Mouse (Mus musculus): Measurements from ENCODE around the gene Cdr1. TPM values are rescaled to one million over a fixed set of nuclear protein-coding genes. Genes with fewer than 3 reads are reported as not detected.

Gene Cdr1
- not detected in 2 replicates for polyA plus RNA-seq (2014; fragmentation: Nextera tagmentation; extraction: Ambion mirVana)

DNA sequence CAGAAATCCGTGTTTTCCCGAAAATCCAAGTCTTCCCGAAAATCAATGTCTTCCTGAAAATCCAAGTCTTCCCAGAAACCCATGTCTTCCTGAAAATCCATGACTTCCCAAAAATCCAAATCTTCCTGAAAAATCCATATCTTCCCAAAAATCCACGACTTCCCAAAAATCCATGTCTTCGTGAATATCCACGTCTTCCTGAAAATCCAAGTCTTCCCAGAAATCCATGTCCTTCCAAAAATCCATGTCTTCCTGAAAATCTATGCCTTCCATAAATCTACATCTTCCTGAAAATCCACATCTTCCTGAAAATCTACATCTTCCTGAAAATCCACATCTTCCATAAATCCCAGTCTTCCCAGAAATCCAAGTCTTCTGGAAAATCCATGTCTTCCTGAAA, at the start of gene Cdr1:
Cdr1 (minus strand) TSS at position 101 of the 400 bp plus-strand sequence.
- Histone ChIP-seq H3K36me3 (ENCODE audit: control insufficient read depth, insufficient read depth, low read length) (no peaks in the 10 kb centered on the region), H3K27ac (replicated peaks in 1 of 2; ENCODE audit: control insufficient read depth in 1 of 2, insufficient read depth in 1 of 2, low read depth in 2 of 2, low read length in 2 of 2) (no peak within 1 kb of the TSS), H3K9me3 (ENCODE audit: control insufficient read depth, low read length) (peaks cover 15% of the 10 kb centered on the region), H3K4me3 (ENCODE audit: control insufficient read depth in 1 of 2, insufficient read depth in 1 of 2, low read depth in 1 of 2, low read length in 2 of 2) (no peak within 1 kb of the TSS), H3K4me2 (ENCODE audit: low read length) (no peak within 1 kb of the TSS), H3K27me3 (ENCODE audit: control insufficient read depth, insufficient read depth, low read length) (no peaks in the 10 kb centered on the region), H3K4me1 (ENCODE audit: control insufficient read depth in 2 of 2, insufficient read depth in 2 of 2, low read length in 2 of 2) (no peaks in the 10 kb centered on the region), H3K9ac (ENCODE audit: low read length) (no peak within 1 kb of the TSS)
- no peak for ATAC-seq (ENCODE audit: insufficient number of reproducible peaks, insufficient read depth, low FRiP score, low read depth)
- WGBS, result 91% methylated on average over 6 of the region's 6 CpGs

DNA sequence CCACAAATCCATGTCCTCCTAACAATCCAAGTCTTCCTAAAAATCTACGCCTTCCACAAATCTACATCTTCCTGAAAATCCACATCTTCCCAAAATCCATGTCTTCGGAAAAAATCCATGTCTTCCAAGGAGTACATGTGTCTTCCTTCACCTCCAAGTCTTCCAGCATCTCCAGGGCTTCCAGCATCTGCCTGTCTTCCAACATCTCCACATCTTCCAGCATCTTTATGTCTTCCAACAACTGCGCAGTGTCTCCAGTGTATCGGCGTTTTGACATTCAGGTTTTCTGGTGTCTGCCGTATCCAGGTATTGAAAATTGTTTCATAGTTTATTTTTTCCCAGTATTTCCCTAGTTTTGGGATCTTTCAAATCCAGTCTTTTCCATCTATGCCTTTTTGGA, 511 bp upstream of the Cdr1 start:
- ATAC-seq (ENCODE audit: insufficient number of reproducible peaks, insufficient read depth, low FRiP score, low read depth), result no peak
- 89% methylated on average over 6 of the region's 6 CpGs for WGBS

DNA sequence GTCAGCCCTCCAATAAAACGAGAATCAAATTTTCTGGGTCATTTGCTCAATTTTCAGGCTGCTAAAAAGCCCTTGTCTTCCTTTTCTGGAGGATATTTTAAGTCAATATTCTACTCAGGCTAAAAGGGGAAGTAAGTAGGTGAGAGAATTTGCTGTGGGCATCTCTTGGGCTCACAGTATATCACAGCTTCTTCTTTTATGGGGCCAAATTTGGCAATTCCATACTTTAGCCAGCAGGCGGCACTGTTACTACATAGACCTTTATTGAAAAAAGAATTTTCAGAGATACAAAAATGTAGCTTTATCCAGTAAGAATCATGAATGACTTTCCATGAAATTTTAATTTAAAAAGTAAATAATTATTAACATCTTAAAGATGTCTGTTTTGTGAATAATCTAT, 18.8 kb downstream of the Cdr1 start:
- Histone ChIP-seq H3K4me2 (ENCODE audit: low read length) (no peak overlapping the region), H3K36me3 (ENCODE audit: control insufficient read depth, insufficient read depth, low read length) (no peaks in the 10 kb centered on the region), H3K4me1 (ENCODE audit: control insufficient read depth in 2 of 2, insufficient read depth in 2 of 2, low read length in 2 of 2) (no peaks in the 10 kb centered on the region), H3K9me3 (ENCODE audit: control insufficient read depth, low read length) (no peaks in the 10 kb centered on the region), H3K9ac (ENCODE audit: low read length) (no peak overlapping the region), H3K4me3 (ENCODE audit: control insufficient read depth in 1 of 2, insufficient read depth in 1 of 2, low read depth in 1 of 2, low read length in 2 of 2) (no peak overlapping the region), H3K27ac (replicated peaks in 1 of 2; ENCODE audit: control insufficient read depth in 1 of 2, insufficient read depth in 1 of 2, low read depth in 2 of 2, low read length in 2 of 2) (no peak overlapping the region), H3K27me3 (ENCODE audit: control insufficient read depth, insufficient read depth, low read length) (no peaks in the 10 kb centered on the region)
- 39% methylated on average over 2 of the region's 2 CpGs for WGBS
- ATAC-seq (ENCODE audit: insufficient number of reproducible peaks, insufficient read depth, low FRiP score, low read depth), result no peak

More for the DNA sequence above, 511 bp upstream of the Cdr1 start:
- Histone ChIP-seq H3K9me3 (ENCODE audit: control insufficient read depth, low read length) (peaks cover 15% of the 10 kb centered on the region), H3K9ac (ENCODE audit: low read length) (no peak overlapping the region), H3K27ac (replicated peaks in 1 of 2; ENCODE audit: control insufficient read depth in 1 of 2, insufficient read depth in 1 of 2, low read depth in 2 of 2, low read length in 2 of 2) (no peak overlapping the region), H3K4me3 (ENCODE audit: control insufficient read depth in 1 of 2, insufficient read depth in 1 of 2, low read depth in 1 of 2, low read length in 2 of 2) (no peak overlapping the region), H3K4me1 (ENCODE audit: control insufficient read depth in 2 of 2, insufficient read depth in 2 of 2, low read length in 2 of 2) (no peaks in the 10 kb centered on the region), H3K4me2 (ENCODE audit: low read length) (no peak overlapping the region), H3K36me3 (ENCODE audit: control insufficient read depth, insufficient read depth, low read length) (no peaks in the 10 kb centered on the region), H3K27me3 (ENCODE audit: control insufficient read depth, insufficient read depth, low read length) (no peaks in the 10 kb centered on the region)

DNA sequence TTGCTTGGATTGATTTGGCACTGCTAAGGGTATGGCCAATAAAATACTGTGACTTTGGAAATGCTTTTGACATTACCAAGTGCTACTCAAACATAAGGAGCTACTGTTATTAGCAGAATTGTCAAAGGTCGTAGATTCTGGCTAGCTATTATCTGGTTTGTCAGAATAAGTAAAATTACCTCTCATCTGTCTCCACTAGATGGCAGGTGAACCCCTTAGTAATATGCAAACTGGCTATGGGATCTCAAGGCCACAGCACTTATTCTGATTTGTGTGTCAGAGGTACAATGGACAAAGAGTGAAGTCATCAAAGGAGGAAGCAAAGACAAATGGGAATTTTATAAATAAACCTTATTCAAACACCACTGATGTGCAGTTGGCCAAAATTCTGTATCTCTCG, 24.1 kb downstream of the Cdr1 start:
- no peaks in the 10 kb centered on the region for H3K4me1 ChIP-seq (ENCODE audit: control insufficient read depth in 2 of 2, insufficient read depth in 2 of 2, low read length in 2 of 2)
- H3K27me3 ChIP-seq (ENCODE audit: control insufficient read depth, insufficient read depth, low read length), result no peaks in the 10 kb centered on the region
- H3K9ac ChIP-seq (ENCODE audit: low read length), result no peak overlapping the region
- no peaks in the 10 kb centered on the region for H3K9me3 ChIP-seq (ENCODE audit: control insufficient read depth, low read length)
- H3K36me3 ChIP-seq (ENCODE audit: control insufficient read depth, insufficient read depth, low read length), result no peaks in the 10 kb centered on the region
- WGBS, result 53% methylated on average over 2 of the region's 2 CpGs
- ATAC-seq (ENCODE audit: insufficient number of reproducible peaks, insufficient read depth, low FRiP score, low read depth), result no peak
- no peak overlapping the region for H3K4me2 ChIP-seq (ENCODE audit: low read length)
- H3K4me3 ChIP-seq (ENCODE audit: control insufficient read depth in 1 of 2, insufficient read depth in 1 of 2, low read depth in 1 of 2, low read length in 2 of 2), result no peak overlapping the region
- H3K27ac ChIP-seq (replicated peaks in 1 of 2; ENCODE audit: control insufficient read depth in 1 of 2, insufficient read depth in 1 of 2, low read depth in 2 of 2, low read length in 2 of 2), result no peak overlapping the region

DNA sequence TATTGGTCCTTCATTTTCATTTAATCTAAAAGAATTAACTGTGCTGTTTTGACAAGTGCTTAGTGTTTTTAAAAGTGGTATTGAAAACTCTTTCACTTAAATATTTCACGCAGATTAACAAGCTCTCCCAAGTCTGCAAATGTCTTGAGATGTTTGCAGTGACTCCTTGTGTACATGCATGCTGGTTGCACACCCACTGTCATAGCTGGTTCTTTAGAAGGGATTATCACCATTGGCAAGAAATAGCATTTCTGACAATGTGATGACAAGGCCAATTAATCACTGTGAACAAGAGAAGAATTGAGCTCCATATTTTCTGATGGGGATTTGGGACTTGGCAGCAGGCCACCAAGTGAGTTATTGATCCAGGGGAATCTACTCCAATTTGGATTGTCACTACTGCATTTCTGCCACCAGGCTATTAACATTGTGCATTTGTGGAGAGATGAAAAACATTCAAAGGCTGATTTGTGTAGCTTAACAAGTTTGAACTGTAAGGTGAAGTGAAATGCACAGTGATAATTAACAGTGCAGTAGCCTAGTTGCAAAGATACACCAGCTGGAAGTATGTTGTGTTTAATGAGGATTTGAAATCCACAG, 30.6 kb downstream of the Cdr1 start:
- Histone ChIP-seq H3K9me3 (ENCODE audit: control insufficient read depth, low read length) (no peaks in the 10 kb centered on the region), H3K4me3 (ENCODE audit: control insufficient read depth in 1 of 2, insufficient read depth in 1 of 2, low read depth in 1 of 2, low read length in 2 of 2) (no peak overlapping the region), H3K36me3 (ENCODE audit: control insufficient read depth, insufficient read depth, low read length) (no peaks in the 10 kb centered on the region), H3K27ac (replicated peaks in 1 of 2; ENCODE audit: control insufficient read depth in 1 of 2, insufficient read depth in 1 of 2, low read depth in 2 of 2, low read length in 2 of 2) (no peak overlapping the region), H3K9ac (ENCODE audit: low read length) (no peak overlapping the region), H3K4me1 (ENCODE audit: control insufficient read depth in 2 of 2, insufficient read depth in 2 of 2, low read length in 2 of 2) (no peaks in the 10 kb centered on the region), H3K4me2 (ENCODE audit: low read length) (no peak overlapping the region), H3K27me3 (ENCODE audit: control insufficient read depth, insufficient read depth, low read length) (no peaks in the 10 kb centered on the region)
- ATAC-seq (ENCODE audit: insufficient number of reproducible peaks, insufficient read depth, low FRiP score, low read depth), result no peak
- WGBS, result 75% methylated on average over 1 of the region's 1 CpGs

DNA sequence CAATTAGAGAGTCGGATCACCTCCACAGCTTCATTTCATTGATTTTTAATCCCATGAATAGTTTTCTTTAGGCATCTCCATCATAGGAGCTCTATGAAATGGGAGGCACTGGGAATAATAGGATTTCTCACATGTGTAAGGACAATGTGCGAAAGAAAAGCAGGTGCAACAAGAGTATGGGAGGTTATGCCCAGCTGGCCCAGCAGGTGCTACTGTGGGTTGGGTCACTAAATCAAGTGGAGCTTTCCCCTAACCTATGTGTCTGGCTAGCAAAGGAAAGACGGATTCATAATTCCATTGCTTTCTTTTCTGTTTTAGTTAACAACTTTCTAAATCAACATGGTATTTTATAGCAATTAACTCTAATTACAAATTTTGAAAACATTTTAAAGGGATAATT, 31.1 kb downstream of the Cdr1 start:
- H3K27me3 ChIP-seq (ENCODE audit: control insufficient read depth, insufficient read depth, low read length), result no peaks in the 10 kb centered on the region
- ATAC-seq (ENCODE audit: insufficient number of reproducible peaks, insufficient read depth, low FRiP score, low read depth), result no peak
- H3K9me3 ChIP-seq (ENCODE audit: control insufficient read depth, low read length), result no peaks in the 10 kb centered on the region
- H3K36me3 ChIP-seq (ENCODE audit: control insufficient read depth, insufficient read depth, low read length), result no peaks in the 10 kb centered on the region
- 70% methylated on average over 3 of the region's 3 CpGs for WGBS
- no peaks in the 10 kb centered on the region for H3K4me1 ChIP-seq (ENCODE audit: control insufficient read depth in 2 of 2, insufficient read depth in 2 of 2, low read length in 2 of 2)
- H3K9ac ChIP-seq (ENCODE audit: low read length), result no peak overlapping the region
- no peak overlapping the region for H3K4me3 ChIP-seq (ENCODE audit: control insufficient read depth in 1 of 2, insufficient read depth in 1 of 2, low read depth in 1 of 2, low read length in 2 of 2)
- H3K4me2 ChIP-seq (ENCODE audit: low read length), result no peak overlapping the region
- H3K27ac ChIP-seq (replicated peaks in 1 of 2; ENCODE audit: control insufficient read depth in 1 of 2, insufficient read depth in 1 of 2, low read depth in 2 of 2, low read length in 2 of 2), result no peak overlapping the region

GRCm38 (mm10) chrX:61146569-61146968, 38.8 kb downstream of the Cdr1 start:
- Histone ChIP-seq H3K27me3 (ENCODE audit: control insufficient read depth, insufficient read depth, low read length) (no peaks in the 10 kb centered on the region), H3K27ac (replicated peaks in 1 of 2; ENCODE audit: control insufficient read depth in 1 of 2, insufficient read depth in 1 of 2, low read depth in 2 of 2, low read length in 2 of 2) (no peak overlapping the region), H3K4me1 (ENCODE audit: control insufficient read depth in 2 of 2, insufficient read depth in 2 of 2, low read length in 2 of 2) (no peaks in the 10 kb centered on the region), H3K4me2 (ENCODE audit: low read length) (no peak overlapping the region), H3K4me3 (ENCODE audit: control insufficient read depth in 1 of 2, insufficient read depth in 1 of 2, low read depth in 1 of 2, low read length in 2 of 2) (no peak overlapping the region), H3K9me3 (ENCODE audit: control insufficient read depth, low read length) (no peaks in the 10 kb centered on the region), H3K36me3 (ENCODE audit: control insufficient read depth, insufficient read depth, low read length) (no peaks in the 10 kb centered on the region), H3K9ac (ENCODE audit: low read length) (no peak overlapping the region)
- ATAC-seq (ENCODE audit: insufficient number of reproducible peaks, insufficient read depth, low FRiP score, low read depth), result no peak
- WGBS, result 24% methylated on average over 2 of the region's 2 CpGs

- no peak for ATAC-seq (ENCODE audit: insufficient number of reproducible peaks, insufficient read depth, low FRiP score, low read depth)
- Histone ChIP-seq H3K27me3 (ENCODE audit: control insufficient read depth, insufficient read depth, low read length) (no peaks in the 10 kb centered on the region), H3K4me1 (ENCODE audit: control insufficient read depth in 2 of 2, insufficient read depth in 2 of 2, low read length in 2 of 2) (no peaks in the 10 kb centered on the region), H3K9ac (ENCODE audit: low read length) (no peak overlapping the region), H3K27ac (replicated peaks in 1 of 2; ENCODE audit: control insufficient read depth in 1 of 2, insufficient read depth in 1 of 2, low read depth in 2 of 2, low read length in 2 of 2) (no peak overlapping the region), H3K4me3 (ENCODE audit: control insufficient read depth in 1 of 2, insufficient read depth in 1 of 2, low read depth in 1 of 2, low read length in 2 of 2) (no peak overlapping the region), H3K9me3 (ENCODE audit: control insufficient read depth, low read length) (no peaks in the 10 kb centered on the region), H3K4me2 (ENCODE audit: low read length) (no peak overlapping the region), H3K36me3 (ENCODE audit: control insufficient read depth, insufficient read depth, low read length) (no peaks in the 10 kb centered on the region)
- WGBS, result 59% methylated on average over 2 of the region's 2 CpGs
These were observed 39.9 kb downstream of the Cdr1 start for GRCm38 (mm10) chrX:61145416-61145815.
